Mouse (Mus musculus): Measurements from ENCODE around the gene Parp14.

- TF ChIP-seq CTCF (IDR thresholded peaks at IDR 0.05; ENCODE audit: low read depth) (no peak), EP300 (IDR thresholded peaks at IDR 0.05; ENCODE audit: low read depth) (peak; percentile 96)
Measured at GRCm38 (mm10) chr16:35806973-35807662, 64.2 kb downstream of the Parp14 start.

Data from liver, embryonic 14.5 days (tissue).